Mouse (Mus musculus): ENCODE measurements around the gene Zdhhc7.

Gene Zdhhc7

GRCm38 (mm10) chr8:120101068-120101972 lies at the start of gene Zdhhc7:
Gene Zdhhc7 (minus strand): TSS chr8:120101482.
- DNase-seq (ENCODE audit: low spot score in 2 of 2): peak; percentile 87 to 88

- DNase-seq (ENCODE audit: low spot score in 2 of 2): no peak
These were observed 48.7 kb upstream of the Zdhhc7 start for GRCm38 (mm10) chr8:120150028-120150427.

- DNase-seq (ENCODE audit: low spot score in 2 of 2): no peak
These were observed 44.8 kb upstream of the Zdhhc7 start for GRCm38 (mm10) chr8:120146051-120146450.

GRCm38 (mm10) chr8:120144652-120145301 lies 43.5 kb upstream of the Zdhhc7 start:
- peak; percentile 67 to 69 for DNase-seq (ENCODE audit: low spot score in 2 of 2)

- DNase-seq (ENCODE audit: low spot score in 2 of 2): peak; percentile 56 to 60
These were observed 42.8 kb upstream of the Zdhhc7 start for GRCm38 (mm10) chr8:120143911-120144651.

- peak in 1 of 2 experiments; percentile 25 for DNase-seq (ENCODE audit: low spot score in 2 of 2)
These were observed 39.5 kb upstream of the Zdhhc7 start for GRCm38 (mm10) chr8:120140769-120141168.

GRCm38 (mm10) chr8:120138958-120139357 lies 37.7 kb upstream of the Zdhhc7 start:
- no peak for DNase-seq (ENCODE audit: low spot score in 2 of 2)

- peak; percentile 80 to 90 for DNase-seq (ENCODE audit: low spot score in 2 of 2)
These were observed 35.3 kb upstream of the Zdhhc7 start for GRCm38 (mm10) chr8:120136618-120137017.

GRCm38 (mm10) chr8:120135687-120136086 lies 34.4 kb upstream of the Zdhhc7 start:
- no peak for DNase-seq (ENCODE audit: low spot score in 2 of 2)

- DNase-seq (ENCODE audit: low spot score in 2 of 2): no peak
These were observed 31.9 kb upstream of the Zdhhc7 start for GRCm38 (mm10) chr8:120133169-120133568.

- no peak for DNase-seq (ENCODE audit: low spot score in 2 of 2)
These were observed 29.9 kb upstream of the Zdhhc7 start for GRCm38 (mm10) chr8:120131158-120131557.

- no peak for DNase-seq (ENCODE audit: low spot score in 2 of 2)
These were observed 28.3 kb upstream of the Zdhhc7 start for GRCm38 (mm10) chr8:120129547-120129946.

GRCm38 (mm10) chr8:120126357-120127161 lies 25.3 kb upstream of the Zdhhc7 start:
- no peak for DNase-seq (ENCODE audit: low spot score in 2 of 2)

GRCm38 (mm10) chr8:120124836-120125389 lies 23.6 kb upstream of the Zdhhc7 start:
- no peak for DNase-seq (ENCODE audit: low spot score in 2 of 2)

GRCm38 (mm10) chr8:120124261-120124660 lies 23.0 kb upstream of the Zdhhc7 start:
- DNase-seq (ENCODE audit: low spot score in 2 of 2): no peak

GRCm38 (mm10) chr8:120120951-120121350 lies 19.7 kb upstream of the Zdhhc7 start:
- DNase-seq (ENCODE audit: low spot score in 2 of 2): no peak

- DNase-seq (ENCODE audit: low spot score in 2 of 2): peak in 1 of 2 experiments; percentile 25
These were observed 18.6 kb upstream of the Zdhhc7 start for GRCm38 (mm10) chr8:120119931-120120330.

- DNase-seq (ENCODE audit: low spot score in 2 of 2): no peak
These were observed 18.1 kb upstream of the Zdhhc7 start for GRCm38 (mm10) chr8:120119429-120119828.

- peak in 1 of 2 experiments; percentile 41 for DNase-seq (ENCODE audit: low spot score in 2 of 2)
These were observed 17.6 kb upstream of the Zdhhc7 start for GRCm38 (mm10) chr8:120118847-120119246.

- DNase-seq (ENCODE audit: low spot score in 2 of 2): no peak
These were observed 16.9 kb upstream of the Zdhhc7 start for GRCm38 (mm10) chr8:120118162-120118561.

- DNase-seq (ENCODE audit: low spot score in 2 of 2): no peak
These were observed 15.3 kb upstream of the Zdhhc7 start for GRCm38 (mm10) chr8:120116600-120116999.
